Mouse (Mus musculus) frontal cortex, adult (tissue): ENCODE measurements at regions not wholly inside any gene's neighbourhood (a gene's known extent, or its start where the extent isn't known, plus 50 kb on each side); places are given as distances from the start of the nearest gene placed in this dataset.

ENCODE experiments used
- ATAC-seq: cut with Nextera tagmentation; 2 replicates; pipeline ENCODE4 v1.9.2; 2017; ENCODE audit warnings: mild to moderate bottlenecking, moderate library complexity, mixed read lengths; ENCODE audit not compliant: low TSS enrichment

DNA sequence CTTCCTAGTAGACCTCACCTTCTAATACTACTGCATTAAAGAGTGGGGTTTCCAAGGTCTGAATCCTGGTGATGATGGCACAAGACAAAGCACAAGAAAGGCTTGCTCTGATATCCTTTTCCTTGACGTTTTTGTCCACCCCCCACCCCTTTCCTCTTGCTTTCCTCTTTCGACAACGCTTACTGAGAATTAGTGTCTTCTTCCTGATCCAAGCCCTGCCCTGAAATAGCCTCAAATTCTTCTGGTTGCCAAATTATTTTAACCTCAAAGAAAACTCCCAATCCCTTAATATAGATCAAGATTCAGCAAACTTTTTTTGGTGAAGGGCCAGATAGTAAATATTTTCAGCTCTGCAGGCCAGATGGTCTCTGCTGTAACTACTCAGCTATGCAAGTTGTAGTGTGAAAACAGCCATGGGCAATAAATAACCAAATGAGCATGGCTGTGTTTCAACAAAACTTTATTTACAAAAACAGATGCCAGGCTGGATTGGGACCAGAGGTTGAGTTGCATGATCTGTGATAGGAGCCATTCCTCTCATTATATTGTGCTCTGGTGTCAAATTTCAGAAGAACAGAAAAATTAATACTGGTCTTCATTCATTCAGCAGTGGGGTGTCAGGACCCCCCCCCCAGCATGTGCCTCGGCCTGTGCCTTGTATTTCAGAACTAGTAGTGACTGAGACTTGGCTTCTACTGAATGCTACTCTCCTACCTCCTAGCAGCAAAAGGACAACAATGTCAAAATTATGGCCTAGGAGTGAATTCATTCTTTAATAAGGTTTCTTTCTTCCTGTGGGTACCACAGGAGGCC is 218.5 kb upstream of the Nrip1 start:
- ATAC-seq, result peak; percentile 27; the same call in 1 of the 2 replicates

DNA sequence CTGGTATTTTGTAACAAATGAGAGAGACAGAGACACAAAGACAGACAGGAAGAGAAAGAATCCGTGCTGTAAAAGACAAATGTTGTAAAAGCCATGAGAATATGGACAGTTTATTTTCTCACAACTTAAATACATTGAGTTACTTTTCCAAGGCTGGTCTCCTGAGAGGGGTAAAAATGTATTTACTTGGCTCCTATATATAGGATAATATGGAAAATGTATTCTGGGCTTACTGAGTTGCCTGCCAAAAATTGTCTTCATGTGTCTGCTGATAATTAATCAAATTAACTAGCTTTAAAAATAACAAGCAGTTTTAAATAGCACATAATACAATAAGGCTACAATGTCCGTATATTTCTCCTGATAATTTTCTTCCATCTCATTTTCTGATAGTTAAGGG is 216.2 kb upstream of the Nrip1 start:
- ATAC-seq, result no peak

DNA sequence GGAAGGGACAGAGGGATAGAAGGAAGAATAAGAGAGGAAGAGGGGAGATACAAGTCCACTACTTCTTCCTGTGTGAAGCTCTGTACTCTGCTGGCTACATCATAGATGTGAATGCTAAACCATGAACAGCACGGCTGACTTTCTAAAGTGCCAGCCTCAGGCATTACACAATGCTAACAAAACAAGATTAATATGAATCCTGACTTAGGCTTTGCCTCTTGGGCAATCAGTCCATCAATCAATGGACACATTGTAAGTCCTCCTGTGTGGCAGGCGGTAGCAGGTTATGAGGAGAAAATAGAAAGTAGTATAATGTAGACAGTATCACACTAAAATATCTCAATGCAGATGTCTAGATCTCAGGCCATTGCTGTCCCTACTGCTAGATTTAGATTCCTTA is 203.6 kb upstream of the Nrip1 start:
- no peak for ATAC-seq

DNA sequence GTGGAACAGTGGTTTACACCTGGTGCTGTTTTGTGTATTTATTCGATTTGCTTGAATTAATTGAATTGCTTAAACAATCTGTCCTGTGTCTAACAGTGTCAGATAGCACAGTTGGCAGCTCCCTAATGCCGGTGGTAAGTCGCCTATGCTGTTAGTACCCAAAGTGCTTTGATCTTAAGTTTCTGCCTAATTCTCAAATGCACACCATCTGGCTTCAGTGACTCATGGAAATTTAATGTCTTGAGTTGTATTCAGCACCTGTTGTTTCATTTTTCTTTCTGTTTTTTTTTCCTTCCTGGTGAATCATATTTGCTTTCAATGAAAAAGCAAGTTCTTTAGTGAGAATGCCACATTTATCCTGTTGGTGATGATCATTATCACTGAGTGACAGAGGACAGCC is 201.7 kb upstream of the Nrip1 start:
- peak; percentile 78 for ATAC-seq

DNA sequence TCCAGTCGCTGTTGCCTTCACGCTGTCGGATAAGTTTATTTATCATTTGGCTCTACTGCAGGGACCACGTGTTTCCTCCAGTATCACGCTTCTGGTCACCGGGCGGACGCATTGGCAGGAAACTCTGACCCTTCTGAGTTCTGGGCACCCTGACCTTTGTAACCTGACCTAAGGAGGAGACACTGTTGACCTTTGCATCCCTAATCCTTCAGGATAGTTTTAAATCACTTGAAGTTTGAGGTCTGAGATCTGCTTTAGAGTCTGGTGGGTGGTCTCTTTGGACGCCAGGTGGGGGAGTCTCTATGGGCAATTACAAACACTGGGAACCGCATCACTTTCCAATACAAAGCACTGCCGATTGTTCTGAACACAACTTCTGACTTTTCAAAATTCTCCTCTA is 192.6 kb upstream of the Nrip1 start:
- no peak for ATAC-seq

DNA sequence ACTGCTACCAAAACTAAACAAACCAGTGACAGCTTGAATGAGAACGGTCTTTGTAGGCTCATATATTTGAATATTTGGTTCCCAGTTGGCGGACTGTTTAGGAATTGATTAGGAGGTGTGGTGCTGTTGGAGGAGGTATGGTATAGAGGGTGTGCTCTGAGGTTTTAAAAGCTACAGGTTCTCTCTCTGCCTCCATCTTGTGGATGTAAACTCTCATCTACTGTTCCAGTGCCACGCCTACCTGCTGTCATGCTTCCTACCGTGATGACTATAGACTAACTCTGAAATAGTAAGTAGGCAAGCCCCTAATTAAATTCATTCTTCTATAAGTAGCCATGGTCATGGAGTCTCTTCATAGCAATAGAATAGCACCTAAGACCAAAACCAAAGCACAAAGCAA is 181.2 kb upstream of the Nrip1 start:
- no peak for ATAC-seq

DNA sequence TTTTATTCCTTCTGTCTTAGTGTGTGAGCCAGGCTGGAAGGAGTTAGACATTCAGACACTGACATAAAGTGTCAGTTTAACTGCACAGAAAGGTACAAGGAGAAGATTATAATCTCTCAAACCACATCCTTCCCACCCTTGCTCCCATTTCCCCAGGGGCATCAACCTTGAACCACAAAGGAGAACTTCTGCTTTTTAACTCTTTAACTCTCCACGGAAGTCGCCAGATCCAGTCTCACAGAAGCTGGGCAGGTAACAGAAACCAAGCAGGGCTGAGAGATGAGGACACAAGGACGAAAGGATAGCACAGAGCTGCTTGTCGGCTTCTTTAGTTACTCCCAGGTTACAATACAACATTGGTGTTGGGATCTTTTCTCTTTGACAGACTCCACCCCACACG is 176.0 kb upstream of the Nrip1 start:
- no peak for ATAC-seq

DNA sequence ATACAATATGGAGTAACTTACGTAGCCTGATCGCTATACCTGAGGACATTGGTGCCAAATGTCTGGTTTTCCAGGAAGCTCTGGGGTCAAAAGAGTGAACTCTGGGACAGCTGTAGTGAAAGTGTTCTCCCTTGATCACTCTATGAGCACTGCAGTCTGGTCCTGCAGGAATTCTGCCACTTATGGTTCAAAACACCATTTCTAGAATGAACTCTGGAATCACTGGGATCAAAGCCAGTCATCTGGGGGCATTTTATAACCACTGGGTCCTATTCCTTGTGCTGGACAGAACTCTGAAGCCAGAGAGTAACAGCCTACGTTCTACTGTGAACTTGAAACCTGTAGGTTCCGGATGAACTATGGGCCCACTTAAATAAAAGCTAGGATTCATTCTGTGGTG is 173.5 kb upstream of the Nrip1 start:
- no peak for ATAC-seq

DNA sequence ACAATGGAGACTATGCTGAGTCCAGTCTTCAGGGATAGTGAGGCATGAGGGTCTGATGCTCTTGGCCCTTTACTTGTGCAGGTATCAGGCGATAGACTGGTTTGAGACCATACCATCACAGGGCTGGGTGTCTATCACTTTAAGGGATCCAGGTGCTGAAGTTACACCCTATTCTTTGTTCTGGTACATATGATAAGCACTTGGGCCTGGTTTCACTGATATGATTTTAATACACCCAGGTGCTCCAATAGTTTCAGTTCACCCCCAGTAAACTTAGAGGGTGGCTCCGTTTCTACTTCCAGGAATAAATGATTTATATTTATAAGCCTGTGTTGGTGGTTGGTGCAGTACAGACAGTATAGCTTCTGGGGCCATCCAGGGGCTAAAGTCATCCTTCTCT is 173.0 kb upstream of the Nrip1 start:
- no peak for ATAC-seq

DNA sequence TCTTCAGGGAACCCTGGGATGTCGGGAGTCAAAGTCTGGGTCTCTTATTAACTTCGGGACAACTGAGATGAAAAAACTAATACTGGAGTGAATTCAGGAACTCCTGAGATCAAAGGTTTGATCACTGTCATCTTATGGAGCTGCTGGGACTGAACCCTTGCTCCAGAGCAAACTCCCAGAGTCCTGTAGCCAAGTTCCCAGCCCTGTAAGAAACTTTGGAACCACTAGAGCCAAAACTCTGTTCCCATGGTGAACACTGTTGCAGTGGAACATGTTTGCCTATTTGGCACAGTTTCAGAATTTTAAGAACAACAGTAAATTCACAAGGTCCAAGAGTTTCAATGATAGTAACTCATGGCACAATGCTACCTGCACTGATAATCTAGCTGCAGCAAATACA is 172.3 kb upstream of the Nrip1 start:
- ATAC-seq, result no peak

DNA sequence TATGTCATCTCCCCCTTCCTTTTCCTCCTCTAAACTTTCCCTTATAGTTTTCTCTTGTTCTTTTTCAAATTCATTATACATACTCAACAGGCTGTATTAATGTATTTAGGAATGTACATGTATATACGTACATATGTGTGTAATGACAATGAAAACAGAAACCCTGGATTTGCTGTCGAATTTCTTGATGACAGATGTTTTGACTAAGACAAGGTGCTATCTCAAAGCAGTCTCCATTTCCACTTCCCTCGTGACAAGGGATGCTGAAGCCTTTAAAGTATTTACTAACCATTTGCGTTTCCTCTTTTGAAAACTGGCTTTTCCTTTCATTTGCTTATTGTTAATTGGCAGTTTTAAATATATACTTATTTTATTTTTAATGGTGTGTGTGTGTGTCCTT is 171.3 kb upstream of the Nrip1 start:
- ATAC-seq, result no peak

DNA sequence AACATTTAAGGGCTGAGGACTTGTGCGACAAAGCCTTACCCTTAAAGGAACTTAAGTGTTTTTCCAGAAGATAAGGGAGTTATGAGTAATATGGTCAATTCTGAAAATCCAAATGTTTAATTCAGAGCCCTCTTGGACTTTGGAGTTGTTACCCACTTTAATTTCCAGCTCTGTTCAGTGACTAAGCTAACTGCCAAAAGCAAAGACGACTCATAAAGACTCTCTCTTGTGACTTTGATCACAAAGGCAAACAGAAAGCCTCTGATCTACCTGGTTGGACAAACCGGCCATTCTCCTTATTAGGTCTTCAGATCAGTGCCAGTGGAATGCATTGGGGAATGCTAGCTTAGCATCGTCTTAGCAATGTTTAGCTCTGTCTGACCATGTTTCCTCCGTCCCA is 167.3 kb upstream of the Nrip1 start:
- no peak for ATAC-seq

DNA sequence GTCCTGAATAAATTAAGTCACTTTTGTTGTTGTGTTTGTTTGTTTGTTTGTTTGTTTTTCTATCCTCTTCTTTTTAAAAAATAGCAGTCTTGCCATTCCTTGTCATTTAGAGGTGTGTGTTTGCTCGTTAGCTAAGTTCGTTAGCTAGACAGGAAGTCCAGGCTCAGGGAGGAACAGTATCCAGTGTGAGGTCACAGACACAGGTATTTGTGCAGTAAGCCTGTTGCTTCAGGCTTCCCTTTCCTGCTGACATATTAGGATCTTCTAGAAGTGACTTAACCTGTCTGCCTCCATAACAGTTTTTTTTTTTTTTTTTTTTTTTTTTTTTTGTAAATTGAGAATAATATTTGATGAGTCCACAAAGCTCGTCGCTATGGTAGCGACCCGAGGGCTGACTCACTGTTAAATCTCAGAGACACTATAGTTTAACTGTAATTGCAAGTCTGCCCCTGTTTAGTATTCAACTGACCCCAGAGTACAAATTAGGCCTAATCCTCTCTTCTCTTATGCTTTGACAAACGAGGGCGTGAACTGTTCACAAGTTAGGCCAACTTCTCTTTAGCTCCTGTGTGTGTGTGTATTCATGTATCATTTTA is 166.8 kb upstream of the Nrip1 start:
- no peak for ATAC-seq

DNA sequence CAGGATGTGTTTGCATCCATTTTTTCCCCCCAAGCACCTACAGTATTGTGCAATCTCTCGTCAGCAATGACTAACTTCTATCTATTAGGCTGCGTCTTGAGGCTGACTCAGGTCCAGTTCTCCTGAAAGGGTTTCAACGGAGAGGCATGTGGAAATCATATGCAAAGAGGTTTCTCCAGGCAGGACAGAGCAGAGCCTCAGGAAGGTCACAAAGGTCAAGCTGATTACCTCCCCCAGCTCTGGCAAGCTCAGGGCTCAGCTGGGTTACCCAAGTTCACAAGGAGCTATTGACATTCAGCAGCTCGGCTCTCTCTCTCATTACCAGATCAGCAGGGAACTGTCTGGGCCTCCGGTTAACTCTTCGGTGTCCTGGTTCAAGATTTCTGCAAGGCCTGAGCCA is 166.0 kb upstream of the Nrip1 start:
- ATAC-seq, result no peak

DNA sequence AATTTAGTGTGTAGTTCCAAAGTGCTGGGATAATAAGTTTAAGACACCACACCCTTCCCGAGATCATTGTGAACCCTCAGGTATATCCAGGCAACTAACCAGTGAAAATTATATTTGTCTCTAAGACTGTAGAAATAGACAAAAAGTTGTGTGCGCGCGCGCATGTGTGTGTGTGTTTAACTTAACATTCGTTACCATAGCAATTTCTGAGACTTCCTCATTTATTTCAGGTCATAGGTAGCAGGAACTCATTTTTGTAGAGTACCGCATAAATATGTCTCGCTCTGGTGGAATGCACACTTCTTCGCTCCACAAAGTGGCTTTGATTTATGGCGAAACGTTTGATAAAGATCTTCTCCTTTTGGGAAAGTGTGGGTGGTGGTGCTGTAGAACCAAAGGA is 164.2 kb upstream of the Nrip1 start:
- ATAC-seq, result no peak

DNA sequence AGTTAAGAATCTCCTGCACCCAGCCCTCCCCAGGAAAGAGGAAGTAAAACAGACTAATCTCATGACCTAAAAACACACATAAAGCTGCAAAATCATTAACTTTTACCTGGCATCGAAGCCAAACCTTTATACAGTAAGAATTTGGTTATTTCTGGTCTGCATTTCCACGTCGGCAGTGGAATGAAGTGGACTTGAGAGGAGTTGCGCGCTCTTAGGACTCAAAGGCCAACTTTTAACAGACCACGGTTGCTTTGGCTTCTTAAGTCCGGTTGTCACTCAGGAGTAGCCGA is 159.2 kb upstream of the Nrip1 start:
- no peak for ATAC-seq

DNA sequence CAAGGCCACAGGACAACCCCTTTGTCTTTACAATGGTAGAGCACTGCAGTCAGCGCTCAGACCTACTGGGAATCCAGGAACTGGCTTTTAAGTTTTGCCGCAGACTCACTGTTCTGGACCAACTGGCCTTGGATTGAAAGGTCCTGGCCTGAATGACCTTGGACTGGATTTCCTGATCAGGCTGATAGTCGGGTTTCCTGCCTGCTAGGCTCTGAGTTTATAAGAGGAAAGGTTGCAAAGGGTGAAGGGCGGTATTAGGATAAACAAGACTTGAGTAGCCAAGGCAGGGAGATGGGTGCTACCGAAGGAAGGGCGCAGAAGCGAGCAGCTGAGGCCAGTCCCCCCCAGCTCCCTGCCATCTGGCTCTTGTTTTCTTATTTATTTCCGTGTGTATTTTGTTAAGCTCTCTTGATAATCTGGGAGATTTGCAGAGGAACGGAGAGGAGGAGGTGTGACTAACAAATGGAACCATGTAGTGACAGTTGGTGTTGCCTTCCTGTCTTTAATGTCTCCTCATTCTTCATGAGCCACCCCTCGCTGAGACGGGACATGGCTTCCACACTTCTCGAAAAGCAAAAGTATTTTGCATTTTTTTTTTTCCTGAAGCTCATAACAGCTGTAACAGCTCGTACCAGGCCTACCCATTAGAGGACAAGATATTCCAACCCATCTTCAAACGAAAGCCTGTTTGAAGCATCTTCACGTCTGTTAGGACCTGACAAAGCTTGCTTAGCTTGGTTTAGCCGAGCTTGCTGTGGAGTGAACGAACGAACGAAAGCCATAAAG is 158.7 kb upstream of the Nrip1 start:
- no peak for ATAC-seq

DNA sequence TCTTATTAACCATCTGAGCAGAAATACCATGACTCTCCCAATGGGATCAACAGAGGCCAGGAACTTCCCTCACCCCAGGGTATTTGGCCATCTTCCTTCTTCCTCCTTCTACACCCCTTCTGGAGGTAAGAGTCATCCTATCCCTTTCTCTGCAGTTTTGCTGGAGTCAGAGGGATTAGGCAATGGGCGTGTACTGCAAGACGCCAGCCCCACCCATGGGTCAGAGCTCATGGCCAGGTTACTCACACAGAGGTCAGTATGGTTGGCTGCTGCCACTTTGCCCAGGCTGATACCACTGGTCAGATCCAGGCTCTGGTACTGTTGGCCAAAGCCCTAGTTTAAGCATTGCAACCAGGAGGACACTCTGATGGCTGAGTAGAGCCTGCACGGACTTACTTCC is 157.3 kb upstream of the Nrip1 start:
- ATAC-seq, result no peak

DNA sequence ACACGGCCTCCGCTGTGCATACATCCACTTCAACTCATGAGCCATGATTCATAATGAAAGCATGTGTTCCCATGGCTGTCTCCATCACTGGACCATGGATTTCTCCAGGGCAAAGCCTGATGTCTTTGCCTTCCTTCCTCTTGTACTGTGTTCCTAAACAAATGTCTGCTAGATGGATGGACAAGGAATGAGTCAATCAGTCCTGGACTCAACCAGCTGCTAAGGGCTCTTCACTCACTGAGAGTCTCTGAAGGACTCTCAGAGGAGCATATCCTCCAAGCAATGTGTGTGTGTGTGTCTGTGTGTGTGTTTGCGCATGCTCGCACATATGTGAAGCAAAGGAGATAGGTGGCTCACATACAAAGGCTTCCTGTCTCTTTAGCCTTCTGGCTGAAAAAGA is 156.0 kb upstream of the Nrip1 start:
- no peak for ATAC-seq

DNA sequence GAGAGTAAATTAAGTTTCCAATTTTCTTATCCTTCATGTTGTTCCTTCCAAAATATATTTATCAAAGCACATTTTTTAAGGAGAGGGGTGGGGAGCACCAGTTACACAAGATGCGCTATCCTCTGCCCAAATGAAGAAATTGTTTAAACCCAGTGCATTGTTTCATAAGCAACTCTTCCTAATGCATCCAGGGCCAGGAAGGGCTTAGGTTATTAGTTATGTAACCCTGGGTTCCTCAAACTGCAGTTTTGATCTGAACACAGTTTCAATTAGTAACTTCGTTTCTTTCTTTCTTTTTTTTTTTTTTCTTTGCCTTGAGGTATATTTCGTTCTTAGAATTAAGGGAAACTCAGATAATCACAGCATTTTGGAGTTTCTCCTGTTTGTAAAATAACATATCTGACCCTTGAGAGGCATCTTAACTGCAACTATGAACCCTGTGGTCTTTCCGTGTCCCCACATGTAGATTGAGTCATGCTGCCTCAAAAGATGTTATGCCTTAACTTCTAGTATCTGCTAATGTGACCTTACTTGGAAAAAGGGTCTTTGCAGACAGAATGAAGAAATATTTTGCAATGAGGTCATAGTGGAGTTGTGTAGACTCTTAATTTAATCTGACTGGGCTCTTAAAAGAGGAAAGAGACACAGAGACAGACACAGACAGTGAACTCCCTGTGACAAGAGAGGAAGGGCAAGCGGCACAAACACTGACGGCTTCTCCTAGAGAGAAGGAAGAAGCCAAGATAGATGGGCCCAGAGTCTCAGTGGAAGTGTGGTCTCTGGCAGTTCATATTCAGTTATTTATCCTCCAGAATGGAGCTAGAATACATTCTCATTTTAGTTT is 153.7 kb upstream of the Nrip1 start:
- no peak for ATAC-seq

DNA sequence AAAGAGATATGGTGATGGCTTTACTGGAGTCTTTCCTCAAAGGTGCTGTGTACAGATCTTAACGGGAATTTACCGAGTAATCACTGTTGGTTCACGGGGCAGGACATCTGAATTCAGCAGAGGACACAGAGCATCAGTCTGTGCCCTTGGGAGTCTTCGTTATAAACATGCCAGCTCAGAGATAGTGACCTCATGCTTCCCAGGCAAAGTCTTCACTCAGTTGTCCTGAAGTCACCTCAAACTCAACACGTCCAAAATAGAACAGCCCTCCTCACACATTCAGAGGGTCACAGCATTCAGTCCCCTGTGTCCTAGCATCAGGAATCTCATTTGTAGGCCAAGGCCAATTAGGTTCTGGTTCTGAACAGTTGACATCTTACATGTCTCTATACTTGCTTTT is 151.9 kb upstream of the Nrip1 start:
- no peak for ATAC-seq

DNA sequence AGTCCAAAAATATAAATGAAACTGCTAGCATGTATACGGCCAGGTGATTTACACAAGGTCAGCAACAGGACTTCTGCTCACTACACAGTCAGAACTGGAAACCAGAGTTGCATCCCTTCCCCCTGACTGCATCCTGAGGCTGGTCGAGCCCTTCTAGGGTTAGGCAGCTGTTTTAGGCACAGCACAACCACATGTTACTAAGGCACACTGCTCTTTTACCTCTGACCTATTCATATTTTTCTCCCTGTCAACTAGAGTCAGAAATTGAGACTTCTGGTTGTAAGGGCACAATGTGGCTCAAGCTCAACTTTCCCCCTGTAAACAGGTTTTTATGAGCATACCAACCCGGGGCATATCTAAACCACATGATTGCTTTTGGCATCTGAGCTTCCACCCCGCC is 151.3 kb upstream of the Nrip1 start:
- ATAC-seq, result no peak
